Mouse (Mus musculus) heart, embryonic 14.5 days (tissue): ENCODE results near the gene Smc4. TPM values are rescaled to one million over a fixed set of nuclear protein-coding genes. Genes with fewer than 3 reads are reported as not detected.

Experiments used
- ATAC-seq: fragments of 200-750 bp; cut with Nextera tagmentation; 2 replicates; pipeline ENCODE4 v1.8.0; 2017; ENCODE audit warnings: low read depth, moderate TSS enrichment; ENCODE audit not compliant: insufficient number of reproducible peaks, insufficient read depth, low FRiP score
- H3K27ac ChIP-seq, 2 experiments: fragments of 200-500 bp in 1 of 2; fragments of 300-500 bp in 1 of 2; sonication (generic) in 1 of 2; replicated peaks in 1 of 2; 2 replicates each; pipeline ENCODE4 v1.5.1; 2012 to 2014; ENCODE audit warnings: low read depth in 2 of 2, low read length in 2 of 2, control low read depth in 1 of 2, mild to moderate bottlenecking in 1 of 2, mixed read lengths in 1 of 2; ENCODE audit not compliant: control insufficient read depth in 1 of 2, insufficient read depth in 1 of 2
- H3K27me3 ChIP-seq: fragments of 300-500 bp; sonication (generic); 2 replicates; pipeline ENCODE4 v1.6.1; 2014; ENCODE audit warnings: mild to moderate bottlenecking, low read length, control low read depth; ENCODE audit not compliant: control insufficient read depth, insufficient read depth
- H3K36me3 ChIP-seq: fragments of 300-500 bp; sonication (generic); 2 replicates; pipeline ENCODE4 v1.6.1; 2014; ENCODE audit warnings: mild to moderate bottlenecking, control low read depth, low read length, mixed read lengths; ENCODE audit not compliant: control insufficient read depth, insufficient read depth
- H3K4me1 ChIP-seq, 2 experiments: fragments of 200-500 bp in 1 of 2; fragments of 300-500 bp in 1 of 2; sonication (generic) in 1 of 2; 2 replicates each; pipeline ENCODE4 v1.6.1; 2012 to 2014; ENCODE audit warnings: low read length in 2 of 2, control low read depth in 1 of 2, mixed read lengths in 1 of 2; ENCODE audit not compliant: control insufficient read depth in 2 of 2, insufficient read depth in 2 of 2
- H3K4me2 ChIP-seq: fragments of 300-500 bp; sonication (generic); 2 replicates; pipeline ENCODE4 v1.6.1; 2014; ENCODE audit warnings: mild to moderate bottlenecking, low read length
- H3K4me3 ChIP-seq, 2 experiments: fragments of 200-500 bp in 1 of 2; fragments of 300-500 bp in 1 of 2; sonication (generic) in 1 of 2; 2 replicates each; pipeline ENCODE4 v1.5.1; 2012 to 2014; ENCODE audit warnings: low read length in 2 of 2, mild to moderate bottlenecking in 2 of 2, control low read depth in 1 of 2, low read depth in 1 of 2, moderate library complexity in 1 of 2; ENCODE audit not compliant: control insufficient read depth in 1 of 2, insufficient read depth in 1 of 2
- H3K9ac ChIP-seq: fragments of 300-500 bp; sonication (generic); 2 replicates; pipeline ENCODE4 v1.6.1; 2014; ENCODE audit warnings: mild to moderate bottlenecking, low read length
- H3K9me3 ChIP-seq: fragments of 300-500 bp; sonication (generic); 2 replicates; pipeline ENCODE4 v1.6.1; 2016; ENCODE audit warnings: low read length, control low read depth; ENCODE audit not compliant: control insufficient read depth
- WGBS: fragments of 180-500 bp; shearing (Covaris S2); extraction: QIAGEN DNeasy Blood & Tissue Kit; methylation state at CpG from one replicate; pipeline ENCODE4 v1.1.7; 2014; 5-methylcytosine and 5-hydroxymethylcytosine counted together
- microRNA counts: library from miRNA; unstranded; fragments of <30 nt; microRNA quantifications from one replicate; lab custom pipeline; 2016
- microRNA-seq: library from miRNA; unstranded; fragments of <30 nt; microRNA quantifications from one replicate; pipeline ENCODE4, GENCODE M21; 2016
- polyA plus RNA-seq: library from polyadenylated mRNA; unstranded; fragments of >200 nt; fragmentation: Nextera tagmentation; extraction: Ambion mirVana; gene quantifications from 2 replicates; pipeline ENCODE4 v1.2.1, GENCODE M21; 2014

Gene Smc4
- polyA plus RNA-seq, 1 experiment from 2014 or later: 151 TPM

DNA sequence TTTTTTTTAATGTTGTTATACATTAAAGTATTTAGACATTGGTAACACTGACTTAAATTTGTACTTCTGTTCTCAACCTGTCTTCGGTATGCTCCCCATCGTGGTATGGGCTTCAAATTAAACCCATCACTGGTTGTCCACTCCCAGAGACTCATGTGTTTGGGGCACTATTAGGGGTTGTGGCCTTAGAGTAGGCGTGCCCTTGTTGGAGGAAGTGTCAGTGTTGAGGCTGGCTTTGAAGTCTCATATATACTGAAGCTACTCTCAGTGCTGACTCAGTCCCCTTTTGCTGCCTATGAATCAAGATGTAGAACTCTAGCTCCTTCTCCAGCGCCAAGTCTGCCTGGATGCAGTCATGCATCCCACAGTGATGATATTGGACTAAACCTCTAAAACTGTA, 56.1 kb downstream of the Smc4 start:
- ATAC-seq: no peak
- no peak overlapping the region for H3K4me3 ChIP-seq
- no peaks in the 10 kb centered on the region for H3K4me1 ChIP-seq
- WGBS: 92% methylated on average over 4 of the region's 4 CpGs
- no peak overlapping the region for H3K4me2 ChIP-seq
- H3K27ac ChIP-seq: no peak overlapping the region
- no peak overlapping the region for H3K9ac ChIP-seq
- no peaks in the 10 kb centered on the region for H3K9me3 ChIP-seq
- no peaks in the 10 kb centered on the region for H3K36me3 ChIP-seq
- H3K27me3 ChIP-seq: no peaks in the 10 kb centered on the region

DNA sequence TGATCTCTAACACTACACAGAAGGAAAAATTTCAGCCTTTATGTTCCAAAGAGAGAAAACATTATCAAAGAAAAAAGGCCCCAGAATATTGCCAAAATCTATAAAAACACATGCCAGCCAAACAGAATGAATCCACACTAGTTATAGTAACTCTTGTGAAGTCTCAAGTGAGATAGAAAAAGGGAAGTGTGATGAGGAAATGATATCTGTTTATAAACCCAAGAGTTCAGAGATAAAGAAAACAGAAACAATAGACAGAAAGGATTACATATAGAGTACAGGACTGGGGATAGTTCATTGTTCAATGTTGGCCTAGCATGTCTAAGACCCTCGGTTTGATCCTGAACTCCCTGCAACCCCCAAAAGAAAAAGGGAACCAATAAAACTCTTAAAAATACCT, 58.2 kb downstream of the Smc4 start:
- WGBS: 78% methylated on average over 1 of the region's 1 CpGs
- H3K27ac ChIP-seq: no peak overlapping the region
- H3K4me3 ChIP-seq: no peak overlapping the region
- H3K9ac ChIP-seq: no peak overlapping the region
- H3K4me2 ChIP-seq: no peak overlapping the region
- H3K9me3 ChIP-seq: no peaks in the 10 kb centered on the region
- no peaks in the 10 kb centered on the region for H3K27me3 ChIP-seq
- no peaks in the 10 kb centered on the region for H3K36me3 ChIP-seq
- ATAC-seq: no peak
- peaks cover 0 to 6% of the 10 kb centered on the region in 2 experiments; a peak in 1 of 4 replicates for H3K4me1 ChIP-seq

DNA sequence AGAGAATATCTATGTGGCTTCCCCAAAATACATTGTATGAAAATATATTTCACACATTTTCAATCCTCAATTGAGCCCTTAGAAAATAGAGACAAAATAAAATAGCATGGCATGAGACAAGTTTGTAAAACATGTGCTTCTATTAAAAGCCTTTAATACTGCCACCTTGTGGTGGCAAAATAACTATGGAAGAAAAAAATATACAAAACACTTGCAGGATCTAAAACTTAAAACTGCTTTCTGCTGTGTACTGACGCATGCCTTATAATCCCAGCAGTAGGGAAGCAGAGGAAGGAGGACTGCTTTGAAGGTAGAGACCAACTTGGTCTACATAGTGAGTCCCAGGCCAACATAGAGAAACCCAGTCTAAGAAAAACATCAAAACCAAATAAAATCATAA, 59.5 kb downstream of the Smc4 start:
- H3K27ac ChIP-seq: no peak overlapping the region
- no peaks in the 10 kb centered on the region for H3K36me3 ChIP-seq
- no peak overlapping the region for H3K4me2 ChIP-seq
- no peak overlapping the region for H3K9ac ChIP-seq
- WGBS: 48% methylated on average over 1 of the region's 1 CpGs
- ATAC-seq: no peak
- H3K9me3 ChIP-seq: no peaks in the 10 kb centered on the region
- H3K4me3 ChIP-seq: no peak overlapping the region
- H3K27me3 ChIP-seq: no peaks in the 10 kb centered on the region
- H3K4me1 ChIP-seq: peaks cover 0 to 8% of the 10 kb centered on the region in 2 experiments; a peak in 1 of 4 replicates

MicroRNAs encoded within 50 kb of the gene (microRNA counts, 519-probe panel; counts per million panel counts)
- microRNA mmu-miR-15b (lab: Ali Mortazavi, UCI): 7,611 counts per million, percentile 96 among the panel's probes with 10 or more counts

Small RNA genes lying within 50 kb of the gene (microRNA-seq; reads per million reads assigned to microRNA genes)
- gene Mir15b (1,766 reads per million, percentile 81 among the genes with 10 or more reads in this experiment), gene Mir16-2 (459 reads per million, percentile 72 among the genes with 10 or more reads in this experiment)

Other genes with a start within 250 kb of the Smc4 start
- 8.5 and 12.0 TPM in 2 replicates for gene 1110032F04Rik, start 135.2 kb upstream of the Smc4 start, polyA plus RNA-seq
- 9.3 and 9.7 TPM in 2 replicates for gene Ift80, start 168 bp upstream of the Smc4 start, polyA plus RNA-seq
- 66.3 and 67.0 TPM in 2 replicates for gene Trim59, start 40.0 kb downstream of the Smc4 start, polyA plus RNA-seq
- 27.2 and 31.2 TPM in 2 replicates for gene Kpna4, start 122.4 kb downstream of the Smc4 start, polyA plus RNA-seq
- not detected in 2 replicates for gene Arl14, start 217.7 kb downstream of the Smc4 start, polyA plus RNA-seq